ENCODE assay signal across 12 mouse cellular contexts in genomic region chr9:107504662-107505537, GRCm38 (mm10). TPM values are rescaled to one million over a fixed set of nuclear protein-coding genes. Genes with fewer than 3 reads are reported as not detected.
A peak's percentile ranks its signal among the peaks of the same experiment; 100 is the strongest.
DNase-seq lines count a peak whose midpoint lies in the region; ATAC-seq lines count a peak whose summit lies in the region.
"Had no signal": no experiment of that assay in that cellular context is flagged by ENCODE, and none has a peak within 500 bp of the region (broad histone marks: within the 10 kb centered on the region; RNA-seq: fewer than 3 reads in every experiment).

No protein-coding gene starts in this region.

- intact Hi-C loops in left cerebral cortex, postnatal 4 days (cut with DNase I): no loop called here

- H3K27ac ChIP-seq in forebrain, embryonic 11.5 days (ENCODE audit: low read depth, low read length): peak overlapping the region; percentile 12; the same call in 1 of the 2 replicates
- H3K27ac ChIP-seq in midbrain, embryonic 15.5 days: peak overlapping the region; percentile 40
- H3K27ac ChIP-seq: embryonic facial prominence, embryonic 15.5 days; liver, embryonic 15.5 days had no signal

- no peak overlapping the region for H3K9ac ChIP-seq in forebrain, embryonic 11.5 days (ENCODE audit: low read length)
- no peak overlapping the region for H3K9ac ChIP-seq in midbrain, embryonic 15.5 days
- H3K9ac ChIP-seq: embryonic facial prominence, embryonic 15.5 days; liver, embryonic 15.5 days had no signal

- no peak for ATAC-seq in forebrain, embryonic 11.5 days (replicated peaks; ENCODE audit: low FRiP score)
- ATAC-seq in midbrain, embryonic 15.5 days (replicated peaks): no peak; the same call in 1 of the 2 replicates
- no peak for ATAC-seq in megakaryocyte-erythroid progenitor cell, adult 5-6 weeks (replicated peaks; ENCODE audit: low FRiP score, low TSS enrichment, poor library complexity, severe bottlenecking)

- H3K9me3 ChIP-seq in forebrain, embryonic 11.5 days (ENCODE audit: control insufficient read depth, low read length): no peaks in the 10 kb centered on the region
- no peaks in the 10 kb centered on the region for H3K9me3 ChIP-seq in midbrain, embryonic 15.5 days
- H3K9me3 ChIP-seq: embryonic facial prominence, embryonic 15.5 days; liver, embryonic 15.5 days had no signal

- 81% methylated on average over 19 of the region's 19 CpGs for WGBS in forebrain, embryonic 11.5 days
- 51% methylated on average over 19 of the region's 19 CpGs for WGBS in midbrain, embryonic 15.5 days

- no peak overlapping the region for H3K4me2 ChIP-seq in forebrain, embryonic 11.5 days (ENCODE audit: low read depth, low read length, severe bottlenecking)
- H3K4me2 ChIP-seq in midbrain, embryonic 15.5 days: no peak overlapping the region
- H3K4me2 ChIP-seq: embryonic facial prominence, embryonic 15.5 days; liver, embryonic 15.5 days had no signal

- no peak overlapping the region for H3K4me3 ChIP-seq in forebrain, embryonic 11.5 days (ENCODE audit: low read depth, low read length)
- no peak overlapping the region for H3K4me3 ChIP-seq in midbrain, embryonic 15.5 days
- H3K4me3 ChIP-seq: embryonic facial prominence, embryonic 15.5 days; liver, embryonic 15.5 days had no signal

- DNase-seq in left cerebral cortex, postnatal 4 days: peak; percentile 69
- no peak for DNase-seq in left cerebral cortex, adult 11 months (ENCODE audit: low spot score)
- peak; percentile 10 for DNase-seq in adipocyte (ENCODE audit: low spot score)
- no peak for DNase-seq in forebrain, embryonic 11.5 days (ENCODE audit: low spot score)
- no peak for DNase-seq in layer of hippocampus, adult 11-12 months (ENCODE audit: low spot score)
- DNase-seq in kidney, adult 8-10 months: no peak
- DNase-seq: kidney, postnatal 10 days; thymus, postnatal 36 days had no signal

- H3K27me3 ChIP-seq in forebrain, embryonic 11.5 days (ENCODE audit: control insufficient read depth, insufficient read depth, low read length): no peaks in the 10 kb centered on the region
- H3K27me3 ChIP-seq in midbrain, embryonic 15.5 days (replicated peaks): no peaks in the 10 kb centered on the region
- H3K27me3 ChIP-seq: embryonic facial prominence, embryonic 15.5 days had no signal

- H3K36me3 ChIP-seq in forebrain, embryonic 11.5 days (ENCODE audit: control insufficient read depth, insufficient read depth, low read length): no peaks in the 10 kb centered on the region
- no peaks in the 10 kb centered on the region for H3K36me3 ChIP-seq in midbrain, embryonic 15.5 days (replicated peaks)
- H3K36me3 ChIP-seq: embryonic facial prominence, embryonic 15.5 days; liver, embryonic 15.5 days had no signal

- peaks cover 5% of the 10 kb centered on the region for H3K4me1 ChIP-seq in forebrain, embryonic 11.5 days (replicated peaks; ENCODE audit: control insufficient read depth, insufficient read depth, low read length)
- peaks cover 32% of the 10 kb centered on the region for H3K4me1 ChIP-seq in midbrain, embryonic 15.5 days
- H3K4me1 ChIP-seq: liver, embryonic 15.5 days had no signal

RNA-seq across cellular contexts. Expression of gene Tmem115, which starts 28.8 kb away (rescaled TPM):
- 10 to 100 TPM; 29.4 to 30.4 TPM for total RNA-seq in left cerebral cortex, postnatal 4 days (2021)
- 40.2 and 43.7 TPM in 2 replicates for polyA plus RNA-seq in forebrain, embryonic 11.5 days (2014; fragmentation: Nextera tagmentation; extraction: Ambion mirVana)
- 48.0 and 50.5 TPM in 2 replicates for polyA plus RNA-seq in midbrain, embryonic 15.5 days (2015; fragmentation: Nextera tagmentation; extraction: Ambion mirVana)
- 15.0 and 18.4 TPM in 2 replicates for total RNA-seq in megakaryocyte-erythroid progenitor cell, adult 5-6 weeks (2014; fragmentation: Nextera tagmentation)
- total RNA-seq in megakaryocyte-erythroid progenitor cell, adult 5-6 weeks (2017): 13.3 and 15.7 TPM in 2 replicates

RNA-seq across cellular contexts. Expression of gene Cyb561d2, which starts 37.1 kb away (rescaled TPM):
- 10 to 100 TPM; 25.6 to 28.4 TPM for total RNA-seq in left cerebral cortex, postnatal 4 days (2021)
- polyA plus RNA-seq in forebrain, embryonic 11.5 days (2014; fragmentation: Nextera tagmentation; extraction: Ambion mirVana): 14.3 and 18.7 TPM in 2 replicates
- polyA plus RNA-seq in midbrain, embryonic 15.5 days (2015; fragmentation: Nextera tagmentation; extraction: Ambion mirVana): 45.1 and 45.7 TPM in 2 replicates
- 5.3 and 16.6 TPM in 2 replicates for total RNA-seq in megakaryocyte-erythroid progenitor cell, adult 5-6 weeks (2014; fragmentation: Nextera tagmentation)
- 14.5 and 15.0 TPM in 2 replicates for total RNA-seq in megakaryocyte-erythroid progenitor cell, adult 5-6 weeks (2017)

RNA-seq across cellular contexts. Expression of gene Nprl2, which starts 37.1 kb away (rescaled TPM):
- total RNA-seq in left cerebral cortex, postnatal 4 days (2021): 10 to 100 TPM; 35.2 to 38.5 TPM
- polyA plus RNA-seq in forebrain, embryonic 11.5 days (2014; fragmentation: Nextera tagmentation; extraction: Ambion mirVana): 40.7 and 43.7 TPM in 2 replicates
- 78.4 and 81.6 TPM in 2 replicates for polyA plus RNA-seq in midbrain, embryonic 15.5 days (2015; fragmentation: Nextera tagmentation; extraction: Ambion mirVana)
- total RNA-seq in megakaryocyte-erythroid progenitor cell, adult 5-6 weeks (2014; fragmentation: Nextera tagmentation): 14.8 and 19.1 TPM in 2 replicates
- total RNA-seq in megakaryocyte-erythroid progenitor cell, adult 5-6 weeks (2017): 7.5 and 8.7 TPM in 2 replicates

RNA-seq across cellular contexts. Expression of gene Zmynd10, which starts 42.2 kb away (rescaled TPM):
- 1 to 10 TPM; 3.9 to 4.7 TPM for total RNA-seq in left cerebral cortex, postnatal 4 days (2021)
- polyA plus RNA-seq in forebrain, embryonic 11.5 days (2014; fragmentation: Nextera tagmentation; extraction: Ambion mirVana): 1.1 and 2.3 TPM in 2 replicates
- 4.6 TPM in 2 replicates for polyA plus RNA-seq in midbrain, embryonic 15.5 days (2015; fragmentation: Nextera tagmentation; extraction: Ambion mirVana)
- not detected in 2 replicates for total RNA-seq in megakaryocyte-erythroid progenitor cell, adult 5-6 weeks (2014; fragmentation: Nextera tagmentation)
- total RNA-seq in megakaryocyte-erythroid progenitor cell, adult 5-6 weeks (2017): not detected in 2 replicates

RNA-seq across cellular contexts. Expression of gene Rassf1, which starts 46.5 kb away (rescaled TPM):
- 10 to 100 TPM; 24.9 to 25.4 TPM for total RNA-seq in left cerebral cortex, postnatal 4 days (2021)
- 48.2 and 51.8 TPM in 2 replicates for polyA plus RNA-seq in forebrain, embryonic 11.5 days (2014; fragmentation: Nextera tagmentation; extraction: Ambion mirVana)
- 44.4 and 45.3 TPM in 2 replicates for polyA plus RNA-seq in midbrain, embryonic 15.5 days (2015; fragmentation: Nextera tagmentation; extraction: Ambion mirVana)
- total RNA-seq in megakaryocyte-erythroid progenitor cell, adult 5-6 weeks (2014; fragmentation: Nextera tagmentation): 24.6 and 29.3 TPM in 2 replicates
- 32.8 and 40.3 TPM in 2 replicates for total RNA-seq in megakaryocyte-erythroid progenitor cell, adult 5-6 weeks (2017)

Comparison
In these comparisons a context has a peak if more than half of its experiments do, and no peak if none do; other contexts are left out.
1. DNase-seq: peak in left cerebral cortex, postnatal 4 days (single experiment) and adipocyte (single experiment); none in left cerebral cortex, adult 11 months (single experiment), forebrain, embryonic 11.5 days (single experiment), layer of hippocampus, adult 11-12 months (single experiment) and kidney, adult 8-10 months (0 of 2).